Mouse (Mus musculus) bone marrow macrophage, adult 2 months (primary cell): ENCODE results near the gene Sectm1b. TPM values are rescaled to one million over a fixed set of nuclear protein-coding genes. Genes with fewer than 3 reads are reported as not detected.

Source experiments
- H3K27ac ChIP-seq: 2 replicates; pipeline ENCODE4 v1.5.1; 2012; ENCODE audit warnings: low read depth, low read length; ENCODE audit not compliant: insufficient read depth
- H3K4me1 ChIP-seq: 2 replicates; pipeline ENCODE4 v1.6.1; 2012; ENCODE audit warnings: low read length; ENCODE audit not compliant: control insufficient read depth, insufficient read depth
- H3K4me3 ChIP-seq: 2 replicates; pipeline ENCODE4 v1.5.1; 2012; ENCODE audit warnings: mild to moderate bottlenecking, low read length, moderate library complexity; ENCODE audit not compliant: insufficient read depth
- CTCF ChIP-seq: IDR thresholded peaks from 2 replicates; pipeline ENCODE4 v1.5.1; 2012; ENCODE audit warnings: low read depth, mild to moderate bottlenecking, low read length, moderate library complexity
- POLR2A ChIP-seq: IDR thresholded peaks from 2 replicates; pipeline ENCODE4 v1.6.1; 2012; ENCODE audit warnings: mild to moderate bottlenecking, low read depth, low read length, borderline replicate concordance
- polyA plus RNA-seq: library from polyadenylated mRNA; stranded (reverse); fragments of >200 nt; gene quantifications from 2 replicates; pipeline ENCODE4 v1.2.4, GENCODE M21; 2012; ENCODE audit not compliant: missing spikeins, insufficient read depth, insufficient read length

Gene Sectm1b
- polyA plus RNA-seq, 1 experiment, result not detected

DNA sequence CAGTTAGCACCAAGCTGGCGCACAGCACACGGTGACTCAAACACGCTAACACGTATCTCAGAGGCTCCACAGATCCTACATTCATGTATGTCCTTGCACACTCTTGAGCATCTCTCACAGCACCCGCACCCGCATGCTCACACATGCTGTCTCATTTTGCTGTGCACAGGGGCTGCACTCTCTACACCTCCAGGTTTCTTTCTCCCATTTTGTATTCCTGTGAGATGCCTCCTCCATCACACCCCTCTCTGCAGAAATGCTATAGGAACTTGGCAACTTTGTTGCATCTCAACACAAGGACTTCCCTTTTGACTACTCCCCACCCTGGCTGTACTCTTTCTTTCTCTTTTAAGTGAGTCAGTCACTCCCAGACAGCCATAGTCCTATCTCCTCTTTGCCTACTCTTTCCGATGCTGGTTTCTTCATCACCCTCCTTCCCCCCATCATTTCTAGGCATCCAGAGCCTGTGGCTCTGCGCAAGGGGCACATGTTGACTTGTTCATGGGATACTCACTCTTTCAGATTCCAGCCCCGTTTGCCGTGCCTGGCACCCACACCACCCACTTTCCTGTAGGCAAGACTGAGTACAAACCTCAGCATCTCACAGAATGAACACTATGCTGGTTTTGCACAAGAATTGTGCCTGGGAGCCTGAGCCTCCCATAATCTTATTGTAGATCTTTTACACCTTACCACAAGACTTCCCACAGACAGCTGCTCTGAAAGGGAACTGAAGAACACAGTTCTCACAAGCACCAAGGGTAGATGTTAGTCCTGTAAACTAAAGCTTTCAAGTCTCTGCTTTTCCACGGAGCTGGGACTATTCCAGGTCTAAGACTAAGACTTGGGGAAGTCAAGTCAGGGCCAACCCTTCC lies 24.8 kb downstream of the Sectm1b start:
- Histone ChIP-seq H3K4me1 (no peaks in the 10 kb centered on the region), H3K4me3 (no peak overlapping the region), H3K27ac (no peak overlapping the region)
- TF ChIP-seq POLR2A, result no peak
- no peak for TF ChIP-seq CTCF

DNA sequence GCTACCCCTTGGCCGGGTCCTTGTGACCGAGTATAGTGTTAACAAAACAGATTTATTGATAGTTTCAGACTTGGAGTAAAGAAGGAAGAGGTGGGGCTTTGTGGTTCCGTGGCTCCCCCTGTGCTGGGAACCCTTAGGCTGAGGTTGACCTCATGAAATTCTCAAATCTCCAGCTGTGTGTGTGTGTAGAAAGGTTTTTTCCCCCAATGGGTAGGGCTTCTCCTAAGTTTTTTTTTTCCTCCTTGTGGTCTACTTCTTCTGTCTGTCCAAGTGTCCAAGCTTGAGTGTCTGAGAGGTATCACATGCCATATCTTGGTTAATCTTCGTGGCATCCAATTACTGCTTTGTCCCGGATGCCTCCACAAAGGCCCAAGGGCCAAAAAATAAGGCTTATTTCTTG lies 30.3 kb downstream of the Sectm1b start:
- no peak overlapping the region for H3K27ac ChIP-seq
- TF ChIP-seq CTCF, result no peak
- TF ChIP-seq POLR2A, result no peak
- H3K4me1 ChIP-seq, result no peaks in the 10 kb centered on the region
- H3K4me3 ChIP-seq, result no peak overlapping the region

- H3K27ac ChIP-seq, result no peak overlapping the region
- H3K4me1 ChIP-seq, result no peaks in the 10 kb centered on the region
- TF ChIP-seq CTCF, result no peak
- TF ChIP-seq POLR2A, result no peak
- H3K4me3 ChIP-seq, result no peak overlapping the region
Observed at GRCm38 (mm10) chr11:121027259-121027658, 36.1 kb downstream of the Sectm1b start.

DNA sequence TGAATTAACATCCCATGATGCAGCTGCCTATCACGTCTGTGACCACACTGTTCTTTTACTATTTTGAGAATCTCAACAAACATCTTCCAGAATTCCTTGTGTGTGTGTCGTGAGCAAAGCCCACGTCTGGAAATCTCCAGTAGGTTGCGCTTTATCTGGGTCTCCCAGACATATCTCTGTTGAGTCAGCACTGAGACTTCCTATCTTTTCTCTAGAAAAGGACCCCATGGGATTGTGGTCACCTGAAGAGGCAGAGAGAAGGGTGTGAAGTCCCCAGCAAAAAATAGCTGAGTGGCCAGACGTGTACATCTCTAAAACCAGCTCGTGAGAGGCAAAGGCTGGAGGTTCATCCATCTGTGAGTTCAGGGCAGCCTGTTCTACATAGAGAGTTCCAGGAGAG lies 39.2 kb downstream of the Sectm1b start:
- no peak for TF ChIP-seq CTCF
- no peak for TF ChIP-seq POLR2A
- Histone ChIP-seq H3K4me1 (no peaks in the 10 kb centered on the region), H3K4me3 (no peak overlapping the region), H3K27ac (no peak overlapping the region)

- Histone ChIP-seq H3K4me3 (no peak overlapping the region), H3K4me1 (no peaks in the 10 kb centered on the region), H3K27ac (no peak overlapping the region)
- no peak for TF ChIP-seq CTCF
- TF ChIP-seq POLR2A, result no peak
Observed at GRCm38 (mm10) chr11:121019501-121019900, 43.9 kb downstream of the Sectm1b start.

- TF ChIP-seq CTCF, result peak; percentile 50
- TF ChIP-seq POLR2A, result no peak
- Histone ChIP-seq H3K27ac (no peak overlapping the region), H3K4me3 (no peak overlapping the region), H3K4me1 (no peaks in the 10 kb centered on the region)
Observed at GRCm38 (mm10) chr11:121017703-121018102, 45.7 kb downstream of the Sectm1b start.

GRCm38 (mm10) chr11:121015472-121015871 lies 47.9 kb downstream of the Sectm1b start:
- H3K27ac ChIP-seq, result no peak overlapping the region
- no peak overlapping the region for H3K4me3 ChIP-seq
- TF ChIP-seq CTCF (no peak), POLR2A (no peak)
- H3K4me1 ChIP-seq, result no peaks in the 10 kb centered on the region

DNA sequence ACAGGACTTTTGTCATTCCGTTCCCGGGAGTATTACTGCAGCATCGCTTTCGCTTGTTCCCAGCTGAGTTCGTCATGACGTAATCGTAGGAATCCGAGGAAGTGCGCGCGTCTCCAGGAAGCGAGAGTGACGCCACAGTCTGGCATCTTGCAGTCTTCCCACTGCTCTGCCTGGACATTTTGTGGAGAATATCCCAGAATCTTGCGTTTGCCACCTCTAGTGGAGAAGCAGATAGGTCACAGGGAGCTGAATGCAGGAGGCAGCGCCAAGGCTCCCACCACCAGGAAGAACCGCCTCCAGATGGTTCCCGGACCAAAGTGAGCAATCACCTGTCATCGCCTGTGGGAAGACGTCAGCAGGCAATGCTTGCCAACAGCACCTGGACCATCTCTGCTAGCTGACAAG lies 48.5 kb downstream of the Sectm1b start:
- TF ChIP-seq POLR2A (no peak), CTCF (no peak)
- Histone ChIP-seq H3K27ac (no peak overlapping the region), H3K4me3 (peak overlapping the region; percentile 17), H3K4me1 (no peaks in the 10 kb centered on the region)

DNA sequence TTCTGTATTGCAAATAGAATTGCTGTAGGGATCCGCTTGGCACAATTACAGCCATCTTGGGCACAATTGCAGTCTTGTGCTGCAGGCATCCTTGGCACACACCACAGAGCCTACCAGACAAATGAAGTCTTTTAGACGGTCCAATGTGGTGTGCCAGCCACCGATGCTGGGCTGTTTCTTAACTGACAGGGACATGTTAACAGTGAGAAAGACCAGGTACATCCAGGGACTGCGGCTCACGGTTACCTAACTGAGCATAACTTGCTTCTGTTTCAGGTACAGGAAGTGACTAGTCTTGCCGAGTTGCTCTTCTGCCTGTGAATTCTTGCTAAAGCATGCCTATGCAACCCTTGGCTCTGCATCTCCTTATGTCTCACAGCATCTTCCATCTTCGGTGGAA lies 49.7 kb downstream of the Sectm1b start:
- no peak for TF ChIP-seq POLR2A
- TF ChIP-seq CTCF, result no peak
- no peak overlapping the region for H3K27ac ChIP-seq
- no peak overlapping the region for H3K4me3 ChIP-seq

GRCm38 (mm10) chr11:121010044-121010755 lies 53.2 kb downstream of the Sectm1b start:
- Histone ChIP-seq H3K4me3 (no peak overlapping the region), H3K27ac (no peak overlapping the region), H3K4me1 (no peaks in the 10 kb centered on the region)
- TF ChIP-seq POLR2A, result no peak

More for the DNA sequence above, 49.7 kb downstream of the Sectm1b start:
- no peaks in the 10 kb centered on the region for H3K4me1 ChIP-seq

DNA sequence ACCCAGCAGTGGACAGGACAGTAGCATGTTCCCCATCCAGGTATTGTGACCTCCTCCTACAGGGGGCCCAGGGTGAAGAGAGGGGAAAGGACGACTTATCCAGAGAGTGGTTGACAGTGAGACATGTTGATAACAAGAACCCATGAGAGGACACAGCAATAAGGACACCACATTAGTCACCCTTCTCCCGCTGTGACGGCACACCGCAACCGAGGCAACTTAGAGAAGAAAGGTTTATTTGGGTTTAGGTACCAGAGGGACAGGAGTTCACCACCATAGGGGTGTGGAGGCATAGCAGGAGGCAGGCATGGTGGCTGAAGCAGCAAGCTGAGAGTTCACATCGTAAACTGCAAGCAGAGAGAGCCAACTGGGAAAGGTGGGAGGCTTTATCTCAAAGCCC lies 57.2 kb downstream of the Sectm1b start:
- TF ChIP-seq POLR2A (no peak), CTCF (no peak)
- peaks cover 9% of the 10 kb centered on the region for H3K4me1 ChIP-seq
- H3K4me3 ChIP-seq, result no peak overlapping the region
- no peak overlapping the region for H3K27ac ChIP-seq
